Mouse (Mus musculus) olfactory bulb, adult 2 months (tissue): ENCODE results near the gene Kif11.

Source experiments
- CTCF ChIP-seq: fragments of 200-500 bp; IDR thresholded peaks from 2 replicates; pipeline ENCODE4 v1.5.1; 2012; ENCODE audit warnings: low read depth, mild to moderate bottlenecking, low read length, moderate library complexity; ENCODE audit not compliant: insufficient read depth
- POLR2A ChIP-seq: fragments of 200-500 bp; IDR thresholded peaks from 2 replicates; pipeline ENCODE4 v1.6.1; 2012; ENCODE audit warnings: mild to moderate bottlenecking, low read depth, low read length, moderate library complexity; ENCODE audit not compliant: insufficient read depth

GRCm38 (mm10) chr19:37333357-37333756, 42.8 kb upstream of the Kif11 start:
- TF ChIP-seq POLR2A (no peak), CTCF (no peak)
